Mouse (Mus musculus) heart, embryonic 14.5 days (tissue): ENCODE measurements at regions not wholly inside any gene's neighbourhood (a gene's known extent, or its start where the extent isn't known, plus 50 kb on each side); places are given as distances from the start of the nearest gene placed in this dataset.

Experiments
- ATAC-seq: fragments of 200-750 bp; cut with Nextera tagmentation; 2 replicates; pipeline ENCODE4 v1.8.0; 2017; ENCODE audit warnings: low read depth, moderate TSS enrichment; ENCODE audit not compliant: insufficient number of reproducible peaks, insufficient read depth, low FRiP score
- H3K27ac ChIP-seq, 2 experiments: fragments of 200-500 bp in 1 of 2; fragments of 300-500 bp in 1 of 2; sonication (generic) in 1 of 2; replicated peaks in 1 of 2; 2 replicates each; pipeline ENCODE4 v1.5.1; 2012 to 2014; ENCODE audit warnings: low read depth in 2 of 2, low read length in 2 of 2, control low read depth in 1 of 2, mild to moderate bottlenecking in 1 of 2, mixed read lengths in 1 of 2; ENCODE audit not compliant: control insufficient read depth in 1 of 2, insufficient read depth in 1 of 2
- H3K27me3 ChIP-seq: fragments of 300-500 bp; sonication (generic); 2 replicates; pipeline ENCODE4 v1.6.1; 2014; ENCODE audit warnings: mild to moderate bottlenecking, low read length, control low read depth; ENCODE audit not compliant: control insufficient read depth, insufficient read depth
- H3K36me3 ChIP-seq: fragments of 300-500 bp; sonication (generic); 2 replicates; pipeline ENCODE4 v1.6.1; 2014; ENCODE audit warnings: mild to moderate bottlenecking, control low read depth, low read length, mixed read lengths; ENCODE audit not compliant: control insufficient read depth, insufficient read depth
- H3K4me1 ChIP-seq, 2 experiments: fragments of 200-500 bp in 1 of 2; fragments of 300-500 bp in 1 of 2; sonication (generic) in 1 of 2; 2 replicates each; pipeline ENCODE4 v1.6.1; 2012 to 2014; ENCODE audit warnings: low read length in 2 of 2, control low read depth in 1 of 2, mixed read lengths in 1 of 2; ENCODE audit not compliant: control insufficient read depth in 2 of 2, insufficient read depth in 2 of 2
- H3K4me2 ChIP-seq: fragments of 300-500 bp; sonication (generic); 2 replicates; pipeline ENCODE4 v1.6.1; 2014; ENCODE audit warnings: mild to moderate bottlenecking, low read length
- H3K4me3 ChIP-seq, 2 experiments: fragments of 200-500 bp in 1 of 2; fragments of 300-500 bp in 1 of 2; sonication (generic) in 1 of 2; 2 replicates each; pipeline ENCODE4 v1.5.1; 2012 to 2014; ENCODE audit warnings: low read length in 2 of 2, mild to moderate bottlenecking in 2 of 2, control low read depth in 1 of 2, low read depth in 1 of 2, moderate library complexity in 1 of 2; ENCODE audit not compliant: control insufficient read depth in 1 of 2, insufficient read depth in 1 of 2
- H3K9ac ChIP-seq: fragments of 300-500 bp; sonication (generic); 2 replicates; pipeline ENCODE4 v1.6.1; 2014; ENCODE audit warnings: mild to moderate bottlenecking, low read length
- H3K9me3 ChIP-seq: fragments of 300-500 bp; sonication (generic); 2 replicates; pipeline ENCODE4 v1.6.1; 2016; ENCODE audit warnings: low read length, control low read depth; ENCODE audit not compliant: control insufficient read depth
- WGBS: fragments of 180-500 bp; shearing (Covaris S2); extraction: QIAGEN DNeasy Blood & Tissue Kit; methylation state at CpG from one replicate; pipeline ENCODE4 v1.1.7; 2014; 5-methylcytosine and 5-hydroxymethylcytosine counted together

DNA sequence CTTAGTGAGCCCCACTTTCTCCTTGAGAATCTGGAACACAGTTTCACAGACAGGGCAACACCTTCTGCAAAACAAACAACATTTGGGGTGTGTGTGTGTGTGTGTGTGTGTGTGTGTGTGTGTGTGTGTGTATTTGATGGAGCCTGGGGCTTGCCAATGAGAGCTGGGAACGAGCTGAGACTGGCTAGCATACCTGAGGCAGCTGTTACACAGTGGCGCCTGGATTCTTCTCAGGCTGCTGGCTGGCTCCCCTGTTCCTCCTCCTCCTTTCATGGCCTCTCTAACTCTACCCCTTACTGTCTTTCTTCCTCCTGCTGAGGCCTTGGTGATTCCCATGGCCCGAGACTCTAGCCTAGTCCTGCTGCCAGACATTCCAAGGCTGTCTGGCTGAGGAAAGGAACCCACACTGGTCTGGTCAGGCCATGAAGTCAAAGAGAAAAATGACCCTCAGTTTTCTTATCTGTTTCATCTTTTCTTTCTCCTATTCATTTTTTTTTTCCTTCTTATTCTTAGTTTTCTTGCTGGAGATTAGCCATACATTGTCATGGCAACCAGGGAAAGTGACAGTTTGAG is 79.6 kb upstream of the Sem1 start:
- Histone ChIP-seq H3K4me3 (no peak overlapping the region), H3K27me3 (no peaks in the 10 kb centered on the region), H3K36me3 (no peaks in the 10 kb centered on the region), H3K9me3 (no peaks in the 10 kb centered on the region), H3K27ac (no peak overlapping the region), H3K4me2 (no peak overlapping the region), H3K4me1 (no peaks in the 10 kb centered on the region), H3K9ac (no peak overlapping the region)
- ATAC-seq, result no peak
- WGBS, result 33% methylated on average over 3 of the region's 3 CpGs

GRCm38 (mm10) chr6:6660072-6660471 is 81.6 kb upstream of the Sem1 start:
- Histone ChIP-seq H3K4me2 (no peak overlapping the region), H3K9ac (no peak overlapping the region), H3K4me1 (no peaks in the 10 kb centered on the region), H3K4me3 (no peak overlapping the region), H3K27ac (no peak overlapping the region), H3K27me3 (no peaks in the 10 kb centered on the region), H3K36me3 (no peaks in the 10 kb centered on the region), H3K9me3 (no peaks in the 10 kb centered on the region)
- ATAC-seq, result no peak
- WGBS, result 56% methylated on average over 5 of the region's 5 CpGs

- Histone ChIP-seq H3K9me3 (no peaks in the 10 kb centered on the region), H3K27me3 (no peaks in the 10 kb centered on the region), H3K27ac (no peak overlapping the region), H3K4me1 (no peaks in the 10 kb centered on the region), H3K36me3 (no peaks in the 10 kb centered on the region), H3K4me3 (no peak overlapping the region), H3K9ac (no peak overlapping the region), H3K4me2 (no peak overlapping the region)
- 86% methylated on average over 5 of the region's 5 CpGs for WGBS
- no peak for ATAC-seq
These were observed 88.3 kb upstream of the Sem1 start for GRCm38 (mm10) chr6:6666762-6667161.

- Histone ChIP-seq H3K9me3 (no peaks in the 10 kb centered on the region), H3K9ac (no peak overlapping the region), H3K4me1 (no peaks in the 10 kb centered on the region), H3K27ac (no peak overlapping the region), H3K4me2 (no peak overlapping the region), H3K4me3 (no peak overlapping the region), H3K36me3 (no peaks in the 10 kb centered on the region), H3K27me3 (no peaks in the 10 kb centered on the region)
- 81% methylated on average over 5 of the region's 5 CpGs for WGBS
- no peak for ATAC-seq
These were observed 110.8 kb upstream of the Sem1 start for GRCm38 (mm10) chr6:6689241-6689640.

DNA sequence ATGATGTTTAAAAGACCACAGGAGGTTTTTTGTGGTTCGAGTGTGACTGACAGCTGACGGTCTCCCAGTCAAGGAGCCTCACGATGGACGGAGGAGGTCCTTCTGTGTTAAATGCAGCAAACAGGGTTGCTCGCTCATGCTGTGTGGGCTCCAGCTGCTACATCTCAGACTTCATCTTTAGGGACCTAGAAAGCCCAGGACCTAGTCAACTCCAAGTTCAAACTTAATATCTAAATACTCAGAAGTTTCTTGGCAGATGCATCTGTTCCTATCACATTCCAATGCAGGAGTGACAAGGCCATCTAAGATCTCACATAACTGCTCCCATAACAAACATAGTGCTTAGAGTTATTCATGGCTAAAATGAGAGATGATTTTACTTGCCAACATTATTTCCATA is 111.7 kb upstream of the Sem1 start:
- WGBS, result 72% methylated on average over 5 of the region's 5 CpGs

GRCm38 (mm10) chr6:6692056-6692770 is 113.8 kb upstream of the Sem1 start:
- no peak overlapping the region for H3K4me2 ChIP-seq
- 73% methylated on average over 8 of the region's 8 CpGs for WGBS
- H3K27ac ChIP-seq, result no peak overlapping the region
- H3K9me3 ChIP-seq, result no peaks in the 10 kb centered on the region
- no peak overlapping the region for H3K9ac ChIP-seq
- no peak for ATAC-seq
- H3K36me3 ChIP-seq, result no peaks in the 10 kb centered on the region
- no peak overlapping the region for H3K4me3 ChIP-seq
- peaks cover 2 to 3% of the 10 kb centered on the region in 2 experiments; a peak in 1 of 4 replicates for H3K4me1 ChIP-seq
- no peaks in the 10 kb centered on the region for H3K27me3 ChIP-seq

More for the DNA sequence above, 111.7 kb upstream of the Sem1 start:
- no peaks in the 10 kb centered on the region for H3K27me3 ChIP-seq
- H3K4me3 ChIP-seq, result no peak overlapping the region
- ATAC-seq, result no peak
- no peak overlapping the region for H3K4me2 ChIP-seq
- H3K27ac ChIP-seq, result no peak overlapping the region
- no peak overlapping the region for H3K9ac ChIP-seq
- H3K36me3 ChIP-seq, result no peaks in the 10 kb centered on the region
- H3K9me3 ChIP-seq, result no peaks in the 10 kb centered on the region
- H3K4me1 ChIP-seq, result no peaks in the 10 kb centered on the region

GRCm38 (mm10) chr6:6695742-6696430 is 117.4 kb upstream of the Sem1 start:
- Histone ChIP-seq H3K4me1 (peaks cover 5 to 12% of the 10 kb centered on the region in 2 experiments; a peak in 3 of 4 replicates), H3K36me3 (no peaks in the 10 kb centered on the region), H3K9me3 (no peaks in the 10 kb centered on the region), H3K9ac (no peak overlapping the region), H3K4me3 (no peak overlapping the region), H3K27ac (no peak overlapping the region), H3K27me3 (no peaks in the 10 kb centered on the region), H3K4me2 (no peak overlapping the region)
- WGBS, result 74% methylated on average over 11 of the region's 11 CpGs
- no peak for ATAC-seq
